Mouse (Mus musculus): ENCODE results near the gene Shroom3.

Shroom3 gene

GRCm38 (mm10) chr5:92997428-92998120, 314.3 kb downstream of the Shroom3 start:
- no peak for DNase-seq (ENCODE audit: low read depth in 2 of 2, low spot score in 2 of 2)

DNA sequence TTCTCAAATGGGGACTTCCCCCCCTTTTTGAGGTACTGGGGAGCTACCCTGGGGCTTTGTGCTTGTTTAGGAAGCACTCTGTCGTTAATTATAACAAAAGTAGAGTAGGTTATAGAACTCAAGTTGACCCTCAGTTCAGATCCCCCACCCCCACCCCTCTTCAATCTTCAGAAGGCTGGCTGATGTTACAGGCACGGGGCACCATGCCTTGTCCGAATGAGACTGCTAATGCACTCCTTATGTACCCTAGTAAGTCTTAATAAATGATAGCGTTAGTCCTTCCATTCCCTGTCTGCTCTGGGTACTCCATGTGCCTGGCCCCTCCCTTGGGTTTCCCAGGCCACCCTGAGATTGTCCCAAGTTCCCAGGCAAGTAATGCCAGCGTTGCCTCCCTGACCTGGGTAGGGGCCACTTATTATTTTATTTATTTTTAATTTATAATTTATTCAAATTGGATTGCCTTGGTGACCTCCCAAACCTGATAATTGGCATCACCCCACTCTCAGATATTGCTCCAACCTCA, 315.3 kb downstream of the Shroom3 start:
- DNase-seq (ENCODE audit: low read depth in 2 of 2, low spot score in 2 of 2), result no peak

- no peak for DNase-seq (ENCODE audit: low read depth in 2 of 2, low spot score in 2 of 2)
Measured at GRCm38 (mm10) chr5:93000060-93000459, 316.8 kb downstream of the Shroom3 start.

- DNase-seq (ENCODE audit: low read depth in 2 of 2, low spot score in 2 of 2), result no peak
Measured at GRCm38 (mm10) chr5:93000774-93001757, 317.8 kb downstream of the Shroom3 start.

- DNase-seq (ENCODE audit: low read depth in 2 of 2, low spot score in 2 of 2), result no peak
Measured at GRCm38 (mm10) chr5:93002615-93003014, 319.4 kb downstream of the Shroom3 start.

GRCm38 (mm10) chr5:93005229-93005814, 322.1 kb downstream of the Shroom3 start:
- no peak for DNase-seq (ENCODE audit: low read depth in 2 of 2, low spot score in 2 of 2)

GRCm38 (mm10) chr5:93005815-93006341, 322.6 kb downstream of the Shroom3 start:
- DNase-seq (ENCODE audit: low read depth in 2 of 2, low spot score in 2 of 2), result no peak

DNA sequence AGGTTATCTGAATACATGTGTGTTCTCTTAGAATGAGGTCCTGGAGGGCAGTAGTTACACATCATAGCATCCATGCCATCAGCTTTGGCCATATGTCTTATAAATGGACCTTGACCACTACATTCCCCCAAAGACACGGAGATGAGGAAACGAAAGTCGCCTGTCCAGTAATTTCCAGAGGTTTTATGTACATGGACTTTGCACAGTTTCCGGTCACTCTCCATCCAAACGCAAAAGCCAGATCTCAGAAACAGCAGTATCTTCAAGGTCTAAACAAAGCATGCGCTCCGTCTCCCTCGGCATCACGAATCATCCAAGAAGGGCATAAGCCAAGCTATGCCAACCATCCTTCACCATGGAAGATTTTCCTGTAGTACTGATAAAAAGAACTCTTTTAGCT, 325.0 kb downstream of the Shroom3 start:
- DNase-seq (ENCODE audit: low read depth in 2 of 2, low spot score in 2 of 2), result no peak

Data from CD8-positive naive resting alpha-beta T cell, adult 2 months (primary cell).